Mouse (Mus musculus): ENCODE results near the gene Nfatc4. TPM values are rescaled to one million over a fixed set of nuclear protein-coding genes. Genes with fewer than 3 reads are reported as not detected.

Nfatc4 gene
- total RNA-seq, 2 experiments from 2014 or later, result 3.5 to 4.0 TPM

GRCm38 (mm10) chr14:55880982-55881381 is 58.0 kb downstream of the Nfatc4 start:
- DNase-seq (ENCODE audit: low spot score in 2 of 2), result no peak

DNA sequence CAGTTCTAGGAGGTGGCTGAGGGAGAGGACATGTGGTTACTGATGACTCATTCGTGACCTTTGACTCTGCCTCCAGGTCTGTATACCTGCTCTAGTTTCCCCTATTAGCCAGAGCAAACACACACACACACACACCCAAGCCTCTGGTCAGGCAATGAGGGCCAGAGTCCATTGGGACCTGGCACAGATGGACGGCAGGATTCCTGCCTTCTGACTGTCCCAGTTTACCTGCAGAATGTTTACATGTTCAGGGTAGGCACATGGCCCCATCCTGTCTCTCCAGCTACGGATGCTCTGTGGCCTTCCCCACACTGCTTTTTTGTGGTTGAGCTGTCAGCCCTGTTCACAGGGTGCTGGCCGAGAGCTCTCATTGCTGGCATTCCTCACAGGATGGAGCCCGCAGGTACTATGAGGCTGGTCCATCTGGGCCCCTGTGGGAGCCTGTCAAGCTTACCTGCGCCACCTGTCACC is 59.3 kb downstream of the Nfatc4 start:
- no peak for DNase-seq (ENCODE audit: low spot score in 2 of 2)

GRCm38 (mm10) chr14:55883149-55883661 is 60.3 kb downstream of the Nfatc4 start:
- DNase-seq (ENCODE audit: low spot score in 2 of 2), result no peak

Other genes with a start within 250 kb of the Nfatc4 start
- not detected for gene Fitm1, start 247.5 kb upstream of the Nfatc4 start, total RNA-seq (2021)
- 10 to 100 TPM; 59.8 to 64.3 TPM for gene Psme1, start 245.0 kb upstream of the Nfatc4 start, total RNA-seq (2021)
- gene Emc9, start 237.8 kb upstream of the Nfatc4 start, total RNA-seq (2021), result 10 to 100 TPM; 39.0 to 42.3 TPM
- 10 to 100 TPM; 48.3 to 51.6 TPM for gene Psme2, start 232.0 kb upstream of the Nfatc4 start, total RNA-seq (2021)
- 10 to 100 TPM; 34.6 to 37.0 TPM for gene Rnf31, start 231.4 kb upstream of the Nfatc4 start, total RNA-seq (2021)
- 1 to 10 TPM; 8.2 to 8.5 TPM for gene Irf9, start 219.6 kb upstream of the Nfatc4 start, total RNA-seq (2021)
- gene Rec8, start 205.1 kb upstream of the Nfatc4 start, total RNA-seq (2021), result 1 to 10 TPM; 2.0 to 2.6 TPM
- gene Ipo4, start 187.2 kb upstream of the Nfatc4 start, total RNA-seq (2021), result 100 to 1,000 TPM; 120 to 145 TPM
- gene Gm49378, start 185.2 kb upstream of the Nfatc4 start, total RNA-seq (2021), result 1 to 10 TPM in 1 of 2 experiments, under 1 TPM in 1; 0.18 to 4.2 TPM
- gene Tm9sf1, start 179.3 kb upstream of the Nfatc4 start, total RNA-seq (2021), result 10 to 100 TPM; 49.0 to 51.1 TPM
- under 1 TPM; 0.81 to 0.90 TPM for gene Tssk4, start 173.0 kb upstream of the Nfatc4 start, total RNA-seq (2021)
- gene Mdp1, start 162.6 kb upstream of the Nfatc4 start, total RNA-seq (2021), result 10 to 100 TPM; 46.9 to 47.8 TPM
- gene Gmpr2, start 151.2 kb upstream of the Nfatc4 start, total RNA-seq (2021), result 10 to 100 TPM; 27.5 to 27.6 TPM
- 100 to 1,000 TPM; 298 to 325 TPM for gene Nedd8, start 151.0 kb upstream of the Nfatc4 start, total RNA-seq (2021)
- gene Tinf2, start 141.3 kb upstream of the Nfatc4 start, total RNA-seq (2021), result 10 to 100 TPM; 13.9 to 17.0 TPM
- gene Tgm1, start 109.2 kb upstream of the Nfatc4 start, total RNA-seq (2021), result under 1 TPM in 1 of 2 experiments, not detected in 1; 0.23 TPM
- 10 to 100 TPM; 41.4 to 41.8 TPM for gene Rabggta, start 100.9 kb upstream of the Nfatc4 start, total RNA-seq (2021)
- gene Dhrs1, start 77.5 kb upstream of the Nfatc4 start, total RNA-seq (2021), result 100 to 1,000 TPM in 1 of 2 experiments, 10 to 100 TPM in 1; 96.3 to 102 TPM
- gene Nop9, start 77.5 kb upstream of the Nfatc4 start, total RNA-seq (2021), result 10 to 100 TPM; 15.7 to 17.3 TPM
- 1 to 10 TPM in 1 of 2 experiments, under 1 TPM in 1; 0.43 to 1.3 TPM for gene Cideb, start 64.7 kb upstream of the Nfatc4 start, total RNA-seq (2021)
- under 1 TPM; 0.30 to 0.38 TPM for gene Ltb4r2, start 61.7 kb upstream of the Nfatc4 start, total RNA-seq (2021)
- gene Ltb4r1, start 57.2 kb upstream of the Nfatc4 start, total RNA-seq (2021), result under 1 TPM; 0.46 to 0.55 TPM
- 1 to 10 TPM; 3.9 to 4.2 TPM for gene Adcy4, start 39.0 kb upstream of the Nfatc4 start, total RNA-seq (2021)
- gene Ripk3, start 34.3 kb upstream of the Nfatc4 start, total RNA-seq (2021), result under 1 TPM; 0.37 to 0.43 TPM
- gene Nynrin, start 30.9 kb downstream of the Nfatc4 start, total RNA-seq (2021), result 10 to 100 TPM; 11.3 to 11.4 TPM
- gene Cbln3, start 61.2 kb downstream of the Nfatc4 start, total RNA-seq (2021), result under 1 TPM; 0.38 to 0.69 TPM
- gene Khnyn, start 61.8 kb downstream of the Nfatc4 start, total RNA-seq (2021), result 10 to 100 TPM; 11.5 to 11.9 TPM
- 10 to 100 TPM; 73.9 to 76.0 TPM for gene Sdr39u1, start 77.1 kb downstream of the Nfatc4 start, total RNA-seq (2021)
- 1 to 10 TPM in 1 of 2 experiments, under 1 TPM in 1; 0.48 to 1.2 TPM for gene Cma1, start 121.5 kb downstream of the Nfatc4 start, total RNA-seq (2021)
- not detected for gene Cma2, start 127.8 kb downstream of the Nfatc4 start, total RNA-seq (2021)
- gene Mcpt1, start 194.8 kb downstream of the Nfatc4 start, total RNA-seq (2021), result not detected
- gene Mcpt9, start 207.4 kb downstream of the Nfatc4 start, total RNA-seq (2021), result not detected
- gene Mcpt2, start 218.9 kb downstream of the Nfatc4 start, total RNA-seq (2021), result not detected
- gene Mcpt4, start 239.2 kb downstream of the Nfatc4 start, total RNA-seq (2021), result not detected

All from layer of hippocampus, postnatal 14 days (tissue).